Mouse (Mus musculus): ENCODE results near the gene Maml3.

GRCm38 (mm10) chr3:51654303-51655055 is 450.4 kb downstream of the Maml3 start:
- TF ChIP-seq CTCF (IDR thresholded peaks at IDR 0.05; ENCODE audit: low read depth) (no peak), EP300 (optimal IDR thresholded peaks at IDR 0.05) (no peak)

Measured in stomach, postnatal 0 days (tissue).